ENCODE assay signal across 8 mouse cellular contexts in the genomic region with DNA sequence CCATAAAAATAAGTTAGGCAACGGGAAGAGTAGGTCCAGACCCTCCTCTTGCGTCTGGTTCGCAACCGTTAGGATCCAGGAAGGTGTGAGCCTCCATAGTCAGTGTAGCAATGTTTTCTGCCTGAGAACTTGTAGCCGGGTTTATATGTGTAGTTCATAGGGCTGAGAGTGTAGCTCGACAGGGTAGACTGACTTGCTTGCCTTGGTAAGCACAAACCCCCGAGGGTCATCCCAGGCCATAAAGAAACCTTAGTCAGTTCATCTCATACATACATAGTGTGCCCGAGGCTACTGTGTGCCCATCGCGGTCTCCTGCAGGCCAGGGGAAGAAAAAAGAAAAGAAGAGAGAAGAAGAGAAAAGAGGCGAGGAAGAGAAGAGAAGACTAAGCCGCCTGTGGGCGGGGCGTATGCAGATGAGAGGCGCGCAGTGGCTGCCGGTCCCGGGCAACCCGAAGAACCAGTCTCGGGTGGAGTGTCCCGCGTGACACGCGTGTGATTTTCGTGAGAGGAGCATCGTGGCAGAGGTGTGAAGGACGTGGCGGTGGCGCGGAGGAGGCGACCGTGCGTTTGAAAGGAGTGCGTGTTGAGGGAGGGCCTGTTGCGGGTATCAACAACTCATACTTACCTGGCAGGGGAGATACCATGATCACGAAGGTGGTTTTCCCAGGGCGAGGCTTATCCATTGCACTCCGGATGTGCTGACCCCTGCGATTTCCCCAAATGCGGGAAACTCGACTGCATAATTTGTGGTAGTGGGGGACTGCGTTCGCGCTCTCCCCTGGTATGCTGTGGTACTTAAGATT. TPM values are rescaled to one million over a fixed set of nuclear protein-coding genes. Genes with fewer than 3 reads are reported as not detected.
DNase-seq lines count a peak whose midpoint lies in the region; ATAC-seq and TF ChIP-seq lines count a peak whose summit lies in the region.
"Not testable (repeated sequence)": the region's sequence is repeated elsewhere in the genome, so short reads cannot be mapped to it uniquely, and the experiment has no call there.

No protein-coding gene starts in this region.

- DNase-seq in cerebellum, adult 9-10 months = peak; percentile 11
- not testable (repeated sequence) for DNase-seq in intestine, embryonic 14.5 days (ENCODE audit: low spot score); neural tube, embryonic 11.5 days (ENCODE audit: low spot score); thymus, adult 2 months

- not testable (repeated sequence) for H3K9me3 ChIP-seq in forebrain, embryonic 12.5 days; heart, embryonic 14.5 days (ENCODE audit: control insufficient read depth, low read length); intestine, embryonic 14.5 days (ENCODE audit: control insufficient read depth, low read length); limb, embryonic 12.5 days; lung, embryonic 16.5 days (ENCODE audit: control insufficient read depth, low read length); neural tube, embryonic 11.5 days (ENCODE audit: control insufficient read depth, low read length)

- H3K27me3 ChIP-seq in forebrain, embryonic 12.5 days; heart, embryonic 14.5 days (ENCODE audit: control insufficient read depth, insufficient read depth, low read length); intestine, embryonic 14.5 days (replicated peaks; ENCODE audit: control insufficient read depth, insufficient read depth, low read length); limb, embryonic 12.5 days; lung, embryonic 16.5 days (ENCODE audit: control insufficient read depth, insufficient read depth, low read depth, low read length); neural tube, embryonic 11.5 days (ENCODE audit: control insufficient read depth, insufficient read depth, low read length); thymus, adult 2 months (ENCODE audit: control insufficient read depth, insufficient read depth, low read length): not testable (repeated sequence)

- not testable (repeated sequence) for H3K36me3 ChIP-seq in forebrain, embryonic 12.5 days (replicated peaks); heart, embryonic 14.5 days (ENCODE audit: control insufficient read depth, insufficient read depth, low read length); intestine, embryonic 14.5 days (ENCODE audit: control insufficient read depth, insufficient read depth, low read length); limb, embryonic 12.5 days; lung, embryonic 16.5 days (ENCODE audit: control insufficient read depth, insufficient read depth, low read length); neural tube, embryonic 11.5 days (ENCODE audit: control insufficient read depth, insufficient read depth, low read length); thymus, adult 2 months (ENCODE audit: control insufficient read depth, insufficient read depth, low read length)

- H3K9ac ChIP-seq in forebrain, embryonic 12.5 days; heart, embryonic 14.5 days (ENCODE audit: low read length); intestine, embryonic 14.5 days (ENCODE audit: low read length); limb, embryonic 12.5 days (replicated peaks); lung, embryonic 16.5 days (ENCODE audit: low read length); neural tube, embryonic 11.5 days (ENCODE audit: low read length): not testable (repeated sequence)

- TF ChIP-seq CTCF in thymus, adult 2 months (IDR thresholded peaks at IDR 0.05; ENCODE audit: borderline replicate concordance, control insufficient read depth, extremely low read depth, insufficient read depth, low read length, poor library complexity) = not testable (repeated sequence)

- peak overlapping the region; percentile 29; the same call in 1 of the 2 replicates for H3K4me2 ChIP-seq in forebrain, embryonic 12.5 days
- not testable (repeated sequence) for H3K4me2 ChIP-seq in heart, embryonic 14.5 days (ENCODE audit: low read length); intestine, embryonic 14.5 days (ENCODE audit: low read length); limb, embryonic 12.5 days; neural tube, embryonic 11.5 days (ENCODE audit: low read depth)
- H3K4me2 ChIP-seq in lung, embryonic 16.5 days (ENCODE audit: low read depth, low read length) = 0 out of 2 replicates have a peak overlapping the region, but pooled peaks have one; percentile 29

- H3K4me1 ChIP-seq in forebrain, embryonic 12.5 days; heart, embryonic 14.5 days (ENCODE audit: control insufficient read depth in 2 of 2, insufficient read depth in 2 of 2, low read length in 2 of 2); intestine, embryonic 14.5 days (replicated peaks; ENCODE audit: control insufficient read depth, insufficient read depth, low read length); limb, embryonic 12.5 days (replicated peaks); lung, embryonic 16.5 days (replicated peaks; ENCODE audit: control insufficient read depth, insufficient read depth, low read length); neural tube, embryonic 11.5 days (ENCODE audit: control insufficient read depth, insufficient read depth, low read length); thymus, adult 2 months (replicated peaks; ENCODE audit: control insufficient read depth, insufficient read depth, low read length): not testable (repeated sequence)

- 1% methylated on average over 12 of the region's 44 CpGs for WGBS in forebrain, embryonic 12.5 days
- WGBS in heart, embryonic 14.5 days = 0% methylated on average over 7 of the region's 44 CpGs
- WGBS in intestine, embryonic 14.5 days = 0% methylated on average over 7 of the region's 44 CpGs
- 0% methylated on average over 12 of the region's 44 CpGs for whole genome bisulfite sequencing in limb, embryonic 12.5 days
- 0% methylated on average over 11 of the region's 44 CpGs for WGBS in lung, embryonic 16.5 days
- WGBS in neural tube, embryonic 11.5 days = 0% methylated on average over 9 of the region's 44 CpGs
- WGBS in thymus, adult 2 months = under 1% methylated on average over 13 of the region's 44 CpGs

- not testable (repeated sequence) for H3K27ac ChIP-seq in forebrain, embryonic 12.5 days; heart, embryonic 14.5 days (replicated peaks in 1 of 2; ENCODE audit: control insufficient read depth in 1 of 2, insufficient read depth in 1 of 2, low read depth in 2 of 2, low read length in 2 of 2); intestine, embryonic 14.5 days (ENCODE audit: low read depth); limb, embryonic 12.5 days; lung, embryonic 16.5 days (ENCODE audit: low read length); neural tube, embryonic 11.5 days (ENCODE audit: low read depth, low read length)
- H3K27ac ChIP-seq in thymus, adult 2 months (ENCODE audit: control insufficient read depth, insufficient read depth, low read length) = peak overlapping the region; percentile 67; the same call in 1 of the 2 replicates

- peak; percentile 84 for ATAC-seq in forebrain, embryonic 12.5 days (ENCODE audit: low FRiP score)
- peak; percentile 65 for ATAC-seq in heart, embryonic 14.5 days (ENCODE audit: insufficient number of reproducible peaks, insufficient read depth, low FRiP score, low read depth)
- peak; percentile 79 for ATAC-seq in intestine, embryonic 14.5 days (replicated peaks; ENCODE audit: low FRiP score, low TSS enrichment, low read depth)
- ATAC-seq in limb, embryonic 12.5 days (ENCODE audit: insufficient number of reproducible peaks, insufficient read depth, low FRiP score, low TSS enrichment, low read depth) = peak; percentile 17
- peak; percentile 64 for ATAC-seq in lung, embryonic 16.5 days (ENCODE audit: low read depth)
- ATAC-seq in neural tube, embryonic 11.5 days (ENCODE audit: insufficient read depth, low FRiP score, low TSS enrichment) = peak; percentile 51

- not testable (repeated sequence) for TF ChIP-seq POLR2A in thymus, adult 2 months (IDR thresholded peaks at IDR 0.05; ENCODE audit: control insufficient read depth, extremely low read depth, insufficient read depth, low read length, poor library complexity)

- H3K4me3 ChIP-seq in forebrain, embryonic 12.5 days (replicated peaks) = peak overlapping the region; percentile 20; the same call in 1 of the 2 replicates
- peak overlapping the region in 1 of 2 experiments; percentile 30; a peak in 3 of 4 replicates for H3K4me3 ChIP-seq in heart, embryonic 14.5 days (ENCODE audit: control insufficient read depth in 1 of 2, insufficient read depth in 1 of 2, low read depth in 1 of 2, low read length in 2 of 2)
- not testable (repeated sequence) for H3K4me3 ChIP-seq in intestine, embryonic 14.5 days (ENCODE audit: low read depth, low read length); lung, embryonic 16.5 days (ENCODE audit: low read length); neural tube, embryonic 11.5 days (ENCODE audit: low read depth, low read length)
- peak overlapping the region; percentile 21; the same call in 1 of the 2 replicates for H3K4me3 ChIP-seq in limb, embryonic 12.5 days (replicated peaks)
- H3K4me3 ChIP-seq in thymus, adult 2 months (ENCODE audit: control insufficient read depth, insufficient read depth, low read length) = peak overlapping the region; percentile 34

RNA-seq across cellular contexts. Expression of gene Eapp, which starts 14.2 kb away (rescaled TPM):
- polyA plus RNA-seq in forebrain, embryonic 12.5 days (2016; fragmentation: Nextera tagmentation; extraction: Ambion mirVana) = 77.3 and 83.5 TPM in 2 replicates
- polyA plus RNA-seq in heart, embryonic 14.5 days (2014; fragmentation: Nextera tagmentation; extraction: Ambion mirVana) = 47.5 and 49.2 TPM in 2 replicates
- polyA plus RNA-seq in intestine, embryonic 14.5 days (2014; fragmentation: Nextera tagmentation; extraction: Ambion mirVana) = 59.2 and 61.5 TPM in 2 replicates
- polyA plus RNA-seq in limb, embryonic 12.5 days (2016; fragmentation: Nextera tagmentation; extraction: Ambion mirVana) = 63.0 and 73.3 TPM in 2 replicates
- 61.8 and 62.7 TPM in 2 replicates for polyA plus RNA-seq in lung, embryonic 16.5 days (2015; fragmentation: Nextera tagmentation; extraction: Ambion mirVana)
- polyA plus RNA-seq in neural tube, embryonic 11.5 days (2014; fragmentation: Nextera tagmentation; extraction: Ambion mirVana) = 77.0 and 80.1 TPM in 2 replicates
- polyA plus RNA-seq in thymus, adult 2 months (2012; rRNA removed) = 8.8 and 12.5 TPM in 2 replicates

RNA-seq across cellular contexts. Expression of gene Sptssa, which starts 53.5 kb away (rescaled TPM):
- 164 and 171 TPM in 2 replicates for polyA plus RNA-seq in forebrain, embryonic 12.5 days (2016; fragmentation: Nextera tagmentation; extraction: Ambion mirVana)
- polyA plus RNA-seq in heart, embryonic 14.5 days (2014; fragmentation: Nextera tagmentation; extraction: Ambion mirVana) = 156 and 168 TPM in 2 replicates
- 216 and 224 TPM in 2 replicates for polyA plus RNA-seq in intestine, embryonic 14.5 days (2014; fragmentation: Nextera tagmentation; extraction: Ambion mirVana)
- polyA plus RNA-seq in limb, embryonic 12.5 days (2016; fragmentation: Nextera tagmentation; extraction: Ambion mirVana) = 200 and 201 TPM in 2 replicates
- 198 and 203 TPM in 2 replicates for polyA plus RNA-seq in lung, embryonic 16.5 days (2015; fragmentation: Nextera tagmentation; extraction: Ambion mirVana)
- polyA plus RNA-seq in neural tube, embryonic 11.5 days (2014; fragmentation: Nextera tagmentation; extraction: Ambion mirVana) = 188 and 190 TPM in 2 replicates
- polyA plus RNA-seq in thymus, adult 2 months (2012; rRNA removed) = 92.1 and 97.8 TPM in 2 replicates

Comparison
In these comparisons a context has a peak if more than half of its experiments do, and no peak if none do; other contexts are left out.
1. ATAC-seq: peak in every context shown above with its lines; median percentile 84 in forebrain, embryonic 12.5 days; 79 in intestine, embryonic 14.5 days; 65 in heart, embryonic 14.5 days; 64 in lung, embryonic 16.5 days; 51 in neural tube, embryonic 11.5 days; 17 in limb, embryonic 12.5 days.